17 mouse cellular contexts compared by ENCODE assay signal in genomic region chr2:125681811-125682210, GRCm38 (mm10). TPM values are rescaled to one million over a fixed set of nuclear protein-coding genes. Genes with fewer than 3 reads are reported as not detected.
A peak's percentile ranks its signal among the peaks of the same experiment; 100 is the strongest.
DNase-seq lines count a peak whose midpoint lies in the region; ATAC-seq lines count a peak whose summit lies in the region.
"Had no signal": no experiment of that assay in that cellular context is flagged by ENCODE, and none has a peak within 500 bp of the region (broad histone marks: within the 10 kb centered on the region; RNA-seq: fewer than 3 reads in every experiment).

No protein-coding gene starts in this region.

- H3K9ac ChIP-seq in limb, embryonic 11.5 days (ENCODE audit: low read length): no peak overlapping the region
- H3K9ac ChIP-seq: heart, embryonic 13.5 days; liver, embryonic 13.5 days; midbrain, embryonic 13.5 days had no signal

- no peaks in the 10 kb centered on the region for H3K27me3 ChIP-seq in limb, embryonic 11.5 days (ENCODE audit: control insufficient read depth, insufficient read depth, low read length)
- H3K27me3 ChIP-seq: liver, embryonic 13.5 days; midbrain, embryonic 13.5 days had no signal

- H3K4me3 ChIP-seq in limb, embryonic 11.5 days (ENCODE audit: low read depth, low read length): no peak overlapping the region
- H3K4me3 ChIP-seq: heart, embryonic 13.5 days; liver, embryonic 13.5 days; midbrain, embryonic 13.5 days had no signal

- no peaks in the 10 kb centered on the region for H3K9me3 ChIP-seq in limb, embryonic 11.5 days (ENCODE audit: control insufficient read depth, low read length)
- H3K9me3 ChIP-seq: heart, embryonic 13.5 days; liver, embryonic 13.5 days; midbrain, embryonic 13.5 days had no signal

- peak; percentile 19 for DNase-seq in kidney, postnatal 10 days
- DNase-seq in kidney, postnatal 14 days: no peak
- DNase-seq in NIH3T3 (ENCODE audit: low read depth): peak; percentile 76
- peak; percentile 63 for DNase-seq in embryo, embryonic 11 days
- peak; percentile 45 for DNase-seq in limb, embryonic 11.5 days (ENCODE audit: low spot score)
- DNase-seq in frontal cortex, postnatal 36 days (ENCODE audit: low spot score in 2 of 2): no peak
- DNase-seq in urinary bladder, adult 18-20 months (ENCODE audit: low spot score in 2 of 2): no peak
- DNase-seq: cerebellum, adult 9-10 months; gastrocnemius, postnatal 25 days; kidney, adult 11 months; kidney, postnatal 4 days; liver, embryonic 13.5 days; retina, postnatal 1 day; thymus, adult 2 months had no signal

- no peaks in the 10 kb centered on the region for H3K36me3 ChIP-seq in limb, embryonic 11.5 days (ENCODE audit: control insufficient read depth, insufficient read depth, low read length)
- H3K36me3 ChIP-seq: heart, embryonic 13.5 days; liver, embryonic 13.5 days; midbrain, embryonic 13.5 days had no signal

- no peak for ATAC-seq in limb, embryonic 11.5 days (ENCODE audit: insufficient number of reproducible peaks, low FRiP score, low TSS enrichment, low read depth)
- ATAC-seq: hindbrain, postnatal 0 days; midbrain, embryonic 13.5 days had no signal

- 30% methylated on average over 9 of the region's 9 CpGs for WGBS in limb, embryonic 11.5 days

- H3K4me1 ChIP-seq in limb, embryonic 11.5 days (ENCODE audit: control insufficient read depth, insufficient read depth, low read length): no peaks in the 10 kb centered on the region
- H3K4me1 ChIP-seq: liver, embryonic 13.5 days had no signal

- H3K27ac ChIP-seq in limb, embryonic 11.5 days (replicated peaks; ENCODE audit: low read depth, low read length): no peak overlapping the region
- H3K27ac ChIP-seq: heart, embryonic 13.5 days; hindbrain, postnatal 0 days; liver, embryonic 13.5 days; midbrain, embryonic 13.5 days had no signal

- no peak overlapping the region for H3K4me2 ChIP-seq in limb, embryonic 11.5 days (ENCODE audit: low read depth, severe bottlenecking)
- H3K4me2 ChIP-seq: heart, embryonic 13.5 days; liver, embryonic 13.5 days; midbrain, embryonic 13.5 days had no signal

RNA-seq across cellular contexts. Expression of gene Eid1, which starts 8.9 kb away (rescaled TPM):
- polyA plus RNA-seq in limb, embryonic 11.5 days (2014; fragmentation: Nextera tagmentation; extraction: Ambion mirVana): 224 and 232 TPM in 2 replicates

RNA-seq across cellular contexts. Expression of gene Shc4, which starts 42.1 kb away (rescaled TPM):
- polyA plus RNA-seq in limb, embryonic 11.5 days (2014; fragmentation: Nextera tagmentation; extraction: Ambion mirVana): 1.1 and 1.2 TPM in 2 replicates

RNA-seq across cellular contexts. Expression of gene Cep152, which starts 56.9 kb away (rescaled TPM):
- polyA plus RNA-seq in limb, embryonic 11.5 days (2014; fragmentation: Nextera tagmentation; extraction: Ambion mirVana): 9.1 and 9.9 TPM in 2 replicates

Comparison
In these comparisons a context has a peak if more than half of its experiments do, and no peak if none do; other contexts are left out.
1. DNase-seq: peak in kidney, postnatal 10 days (single experiment), NIH3T3 (single experiment), embryo, embryonic 11 days (single experiment) and limb, embryonic 11.5 days (single experiment); none in kidney, postnatal 14 days (single experiment), frontal cortex, postnatal 36 days (0 of 2) and urinary bladder, adult 18-20 months (0 of 2).